Mouse (Mus musculus): ENCODE data around the gene 2310011J03Rik. TPM values are rescaled to one million over a fixed set of nuclear protein-coding genes. Genes with fewer than 3 reads are reported as not detected.

2310011J03Rik gene
- polyA plus RNA-seq (2012; ENCODE audit: low replicate concordance) = 80.6 and 113 TPM in 2 replicates

DNA sequence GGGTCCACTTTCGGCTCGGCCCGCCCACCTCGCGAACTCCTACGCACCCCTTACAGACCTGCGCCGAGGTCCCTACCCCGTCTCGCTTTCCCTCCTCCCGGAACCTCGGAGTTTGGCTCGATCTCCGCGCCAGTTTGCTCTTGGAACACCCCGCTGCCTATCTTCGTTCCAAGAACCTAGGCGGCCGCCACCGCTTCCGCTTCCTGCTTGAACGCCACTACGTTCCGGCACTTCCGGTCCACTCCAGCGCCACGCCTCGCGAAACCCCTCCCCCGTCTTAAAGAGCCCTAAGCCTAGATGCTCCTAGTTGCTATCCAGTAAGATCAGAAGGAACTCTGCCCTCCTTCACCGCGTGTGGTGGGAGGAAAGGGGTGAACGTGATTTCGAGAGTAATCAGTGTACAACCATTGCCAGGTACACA lies at the start of gene 2310011J03Rik:
2310011J03Rik (minus strand) TSS at position 198 of the 421 bp plus-strand sequence.

GRCm38 (mm10) chr10:80356001-80356682 lies 35.8 kb upstream of the 2310011J03Rik start, which contains the start of gene Plk5:
TSS of gene Plk5 (plus strand) at chr10:80356459.

GRCm38 (mm10) chr10:80348244-80348781 lies 28.0 kb upstream of the 2310011J03Rik start, which contains the start of gene Adamtsl5:
TSS of gene Adamtsl5 (minus strand) at chr10:80348412.

DNA sequence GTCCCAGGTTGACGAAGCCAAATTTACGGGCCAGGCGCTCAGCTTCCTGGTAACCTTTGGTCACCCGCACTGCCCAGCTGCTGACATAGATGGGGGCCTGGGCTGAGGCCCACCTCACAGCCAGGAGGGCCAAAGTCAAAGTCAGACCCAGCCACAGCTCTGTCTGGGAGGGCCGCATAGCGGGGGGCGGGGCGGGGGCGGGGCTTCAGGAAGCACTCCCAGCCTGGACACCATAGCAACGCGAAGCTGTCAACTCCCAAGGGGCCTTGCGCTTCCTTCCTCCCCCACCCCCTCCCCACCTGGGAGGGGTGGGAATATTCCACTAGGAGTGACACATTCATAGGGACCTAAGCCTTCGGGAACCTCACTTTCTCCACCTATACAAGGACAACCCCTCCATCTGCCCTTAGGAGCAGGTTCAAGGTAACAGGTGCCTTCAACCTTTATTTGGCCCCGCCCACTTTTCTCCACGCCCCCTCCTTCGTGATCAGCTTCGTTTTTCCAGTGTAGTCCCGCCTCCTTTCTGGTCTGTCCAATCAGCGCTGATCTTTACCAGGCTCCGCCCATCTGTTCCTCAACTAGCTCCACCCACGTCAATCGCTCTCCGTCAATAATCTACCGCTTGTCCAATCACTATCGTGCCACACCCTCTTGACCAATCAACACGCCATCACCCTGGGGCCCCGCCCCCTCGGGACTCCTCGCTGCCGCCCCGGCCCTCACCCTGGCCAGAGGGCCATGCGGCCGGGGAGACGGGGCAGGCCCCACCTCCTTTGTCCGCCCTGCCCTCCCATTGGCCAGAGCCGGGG lies 9.1 kb upstream of the 2310011J03Rik start, which contains the start of the genes Pcsk4 and Reep6:
Pcsk4 (minus strand) TSS at position 226 of the 809 bp plus-strand sequence.
Reep6 (plus strand) TSS at position 681 of the 809 bp plus-strand sequence.

DNA sequence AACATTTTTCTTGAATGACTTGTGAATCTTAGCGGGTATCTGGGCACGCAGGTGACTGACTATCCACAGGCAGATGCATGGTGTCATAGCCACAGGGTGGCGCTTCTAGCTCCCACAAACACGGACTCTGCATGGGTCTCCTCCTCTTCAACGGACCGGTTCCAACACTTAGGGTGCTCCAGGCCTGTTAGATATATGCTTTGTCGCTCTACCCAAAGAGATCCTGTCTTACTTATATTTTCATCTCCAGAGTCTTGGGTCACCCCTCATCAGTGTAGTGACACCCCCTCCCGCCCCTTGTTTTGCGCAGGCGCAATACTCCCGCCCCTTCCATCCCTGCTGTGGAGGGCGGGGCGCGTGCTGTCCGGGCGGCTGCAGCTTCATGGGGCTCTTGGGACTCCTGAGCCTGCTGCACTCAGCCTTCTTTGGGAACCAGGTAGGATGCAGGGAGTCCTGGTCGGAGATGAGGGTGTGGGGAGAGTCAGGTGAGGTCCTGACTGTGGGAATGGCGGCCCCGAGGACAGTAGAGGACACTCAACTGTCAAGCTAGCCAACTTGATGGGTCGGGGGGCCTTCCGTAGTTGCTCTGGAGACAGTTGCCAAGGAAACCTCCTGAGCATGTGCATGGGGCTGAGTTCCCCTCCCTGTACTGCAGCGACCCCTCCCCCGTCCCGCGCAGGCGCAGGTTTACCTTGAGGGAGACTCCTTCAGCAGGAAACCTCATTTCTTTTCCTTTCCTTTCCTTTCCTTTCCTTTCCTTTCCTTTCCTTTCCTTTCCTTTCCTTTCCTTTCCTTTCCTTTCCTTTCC lies 24.5 kb downstream of the 2310011J03Rik start, which contains the start of gene Apc2:
Apc2 (plus strand) TSS at position 360 of the 808 bp plus-strand sequence.

GRCm38 (mm10) chr10:80292251-80293146 lies 27.8 kb downstream of the 2310011J03Rik start, which contains the start of gene Rps15:
TSS of gene Rps15 (plus strand) at chr10:80292453.

Other genes with a start within 250 kb of the 2310011J03Rik start
- gene Sbno2, start 215.0 kb downstream of the 2310011J03Rik start, polyA plus RNA-seq (2012; ENCODE audit: low replicate concordance) = 72.7 and 82.1 TPM in 2 replicates
- gene Stk11, start 204.7 kb downstream of the 2310011J03Rik start, polyA plus RNA-seq (2012; ENCODE audit: low replicate concordance) = 127 and 185 TPM in 2 replicates
- 1,038 and 1,245 TPM in 2 replicates for gene Atp5d, start 181.9 kb downstream of the 2310011J03Rik start, polyA plus RNA-seq (2012; ENCODE audit: low replicate concordance)
- 40.1 and 43.9 TPM in 2 replicates for gene Cbarp, start 179.7 kb downstream of the 2310011J03Rik start, polyA plus RNA-seq (2012; ENCODE audit: low replicate concordance)
- gene Midn, start 172.3 kb downstream of the 2310011J03Rik start, polyA plus RNA-seq (2012; ENCODE audit: low replicate concordance) = 224 and 253 TPM in 2 replicates
- 19.6 and 38.2 TPM in 2 replicates for gene Cirbp, start 154.6 kb downstream of the 2310011J03Rik start, polyA plus RNA-seq (2012; ENCODE audit: low replicate concordance)
- gene 1600002K03Rik, start 147.6 kb downstream of the 2310011J03Rik start, polyA plus RNA-seq (2012; ENCODE audit: low replicate concordance) = 7.0 and 16.7 TPM in 2 replicates
- 1.4 and 1.8 TPM in 2 replicates for gene Efna2, start 141.1 kb downstream of the 2310011J03Rik start, polyA plus RNA-seq (2012; ENCODE audit: low replicate concordance)
- 47.2 and 117 TPM in 2 replicates for gene Mum1, start 94.1 kb downstream of the 2310011J03Rik start, polyA plus RNA-seq (2012; ENCODE audit: low replicate concordance)
- 197 and 234 TPM in 2 replicates for gene Ndufs7, start 71.4 kb downstream of the 2310011J03Rik start, polyA plus RNA-seq (2012; ENCODE audit: low replicate concordance)
- 0.64 and 0.93 TPM in 2 replicates for gene Gamt, start 59.5 kb downstream of the 2310011J03Rik start, polyA plus RNA-seq (2012; ENCODE audit: low replicate concordance)
- gene Dazap1, start 59.1 kb downstream of the 2310011J03Rik start, polyA plus RNA-seq (2012; ENCODE audit: low replicate concordance) = 831 and 856 TPM in 2 replicates
- 1,647 and 3,347 TPM in 2 replicates for gene Rps15, start 28.1 kb downstream of the 2310011J03Rik start, polyA plus RNA-seq (2012; ENCODE audit: low replicate concordance)
- gene Apc2, start 24.6 kb downstream of the 2310011J03Rik start, polyA plus RNA-seq (2012; ENCODE audit: low replicate concordance) = 0.09 and 0.10 TPM in 2 replicates
- gene Pcsk4, start 9.0 kb upstream of the 2310011J03Rik start, polyA plus RNA-seq (2012; ENCODE audit: low replicate concordance) = 29.8 and 43.5 TPM in 2 replicates
- gene Reep6, start 9.4 kb upstream of the 2310011J03Rik start, polyA plus RNA-seq (2012; ENCODE audit: low replicate concordance) = 198 and 406 TPM in 2 replicates
- 59.0 and 75.4 TPM in 2 replicates for gene Adamtsl5, start 27.9 kb upstream of the 2310011J03Rik start, polyA plus RNA-seq (2012; ENCODE audit: low replicate concordance)
- gene Plk5, start 35.9 kb upstream of the 2310011J03Rik start, polyA plus RNA-seq (2012; ENCODE audit: low replicate concordance) = not detected in 2 replicates
- 45.9 and 68.4 TPM in 2 replicates for gene Mex3d, start 67.1 kb upstream of the 2310011J03Rik start, polyA plus RNA-seq (2012; ENCODE audit: low replicate concordance)
- gene Mbd3, start 79.0 kb upstream of the 2310011J03Rik start, polyA plus RNA-seq (2012; ENCODE audit: low replicate concordance) = 234 and 272 TPM in 2 replicates
- 544 and 1,539 TPM in 2 replicates for gene Uqcr11, start 86.3 kb upstream of the 2310011J03Rik start, polyA plus RNA-seq (2012; ENCODE audit: low replicate concordance)
- 1,132 and 1,188 TPM in 2 replicates for gene Tcf3, start 113.1 kb upstream of the 2310011J03Rik start, polyA plus RNA-seq (2012; ENCODE audit: low replicate concordance)
- gene Onecut3, start 174.3 kb upstream of the 2310011J03Rik start, polyA plus RNA-seq (2012; ENCODE audit: low replicate concordance) = not detected in 2 replicates
- gene Atp8b3, start 218.6 kb upstream of the 2310011J03Rik start, polyA plus RNA-seq (2012; ENCODE audit: low replicate concordance) = not detected in 2 replicates
- 189 and 285 TPM in 2 replicates for gene Rexo1, start 241.0 kb upstream of the 2310011J03Rik start, polyA plus RNA-seq (2012; ENCODE audit: low replicate concordance)

Measured in leukemia stem cell, adult 10-12 weeks (primary cell).